Mouse (Mus musculus) ES-E14 (cell line): ENCODE measurements around the gene Csnk1g2. TPM values are rescaled to one million over a fixed set of nuclear protein-coding genes. Genes with fewer than 3 reads are reported as not detected.

Experiments
- DNase-seq: peaks from one replicate; pipeline ENCODE4 v3.0.0-alpha.2; 2013; ENCODE audit warnings: low read depth, low spot score
- H3K27ac ChIP-seq: 2 replicates; pipeline ENCODE4 v1.5.1; 2012; ENCODE audit warnings: low read depth, mild to moderate bottlenecking, low read length, moderate library complexity, mixed read lengths; ENCODE audit not compliant: poor library complexity, insufficient read depth, severe bottlenecking
- H3K36me3 ChIP-seq: 2 replicates; pipeline ENCODE4 v1.6.1; 2012; ENCODE audit warnings: mild to moderate bottlenecking, low read length, moderate library complexity, mixed read lengths; ENCODE audit not compliant: control insufficient read depth, poor library complexity, insufficient read depth, severe bottlenecking
- H3K4me1 ChIP-seq, 2 experiments: fragments of 150-350 bp in 1 of 2; sonication (generic) in 1 of 2; 2 replicates each; pipeline ENCODE4 v1.6.1; 2012; ENCODE audit warnings: low read length in 2 of 2, mild to moderate bottlenecking in 1 of 2, mixed read lengths in 1 of 2; ENCODE audit not compliant: control insufficient read depth in 2 of 2, insufficient read depth in 2 of 2, poor library complexity in 1 of 2
- H3K4me3 ChIP-seq, 2 experiments: fragments of 150-350 bp in 1 of 2; sonication (generic) in 1 of 2; 2 replicates each; pipeline ENCODE4 v1.5.1; 2012; ENCODE audit warnings: low read length in 2 of 2, low read depth in 1 of 2, mild to moderate bottlenecking in 1 of 2, mixed read lengths in 1 of 2; ENCODE audit not compliant: insufficient read depth in 1 of 2, poor library complexity in 1 of 2, severe bottlenecking in 1 of 2
- H3K9ac ChIP-seq: 2 replicates; pipeline ENCODE4 v1.6.1; 2012; ENCODE audit warnings: low read depth, mild to moderate bottlenecking, low read length, mixed read lengths; ENCODE audit not compliant: poor library complexity, insufficient read depth, severe bottlenecking
- H3K9me3 ChIP-seq: fragments of 150-350 bp; sonication (generic); 2 replicates; pipeline ENCODE4 v1.6.1; 2012; ENCODE audit warnings: low read depth, mild to moderate bottlenecking, low read length; ENCODE audit not compliant: control insufficient read depth, insufficient read depth
- CHD2 ChIP-seq: IDR thresholded peaks from 2 replicates; pipeline ENCODE4 v1.6.1; 2014; ENCODE audit warnings: mild to moderate bottlenecking, low read depth, low read length, inconsistent platforms
- HCFC1 ChIP-seq: IDR thresholded peaks from 2 replicates; pipeline ENCODE4 v1.6.1; 2012; ENCODE audit warnings: low read length, inconsistent platforms, borderline replicate concordance; ENCODE audit not compliant: insufficient read depth
- MAFK ChIP-seq: IDR thresholded peaks from 2 replicates; pipeline ENCODE4 v1.6.1; 2014; ENCODE audit warnings: mild to moderate bottlenecking, low read depth, low read length, inconsistent platforms; ENCODE audit not compliant: insufficient read depth
- ZC3H11A ChIP-seq: IDR thresholded peaks from 2 replicates; pipeline ENCODE4 v1.6.1; 2012; ENCODE audit warnings: low read depth, mild to moderate bottlenecking, inconsistent platforms, low read length, borderline replicate concordance
- ZNF384 ChIP-seq: IDR thresholded peaks from 2 replicates; pipeline ENCODE4 v1.6.1; 2012; ENCODE audit warnings: low read depth, low read length, inconsistent platforms
- in situ Hi-C, 2 experiments: fragments of 600-800 bp; cut with MboI; formaldehyde crosslinking; loops; one replicate each; pipeline ENCODE4 v1.15.1; 2025; ENCODE audit warnings: low sequenced_read_pairs in 2 of 2, inconsistent platforms in 1 of 2; ENCODE audit not compliant: unreplicated experiment in 2 of 2
- total RNA-seq: library from RNA; depleted of rRNA; stranded (reverse); fragments of 300-350 nt; gene quantifications from 2 replicates; pipeline ENCODE4 v1.2.3, GENCODE M21; 2012

Csnk1g2 gene
- total RNA-seq, 1 experiment = 138 TPM

DNA sequence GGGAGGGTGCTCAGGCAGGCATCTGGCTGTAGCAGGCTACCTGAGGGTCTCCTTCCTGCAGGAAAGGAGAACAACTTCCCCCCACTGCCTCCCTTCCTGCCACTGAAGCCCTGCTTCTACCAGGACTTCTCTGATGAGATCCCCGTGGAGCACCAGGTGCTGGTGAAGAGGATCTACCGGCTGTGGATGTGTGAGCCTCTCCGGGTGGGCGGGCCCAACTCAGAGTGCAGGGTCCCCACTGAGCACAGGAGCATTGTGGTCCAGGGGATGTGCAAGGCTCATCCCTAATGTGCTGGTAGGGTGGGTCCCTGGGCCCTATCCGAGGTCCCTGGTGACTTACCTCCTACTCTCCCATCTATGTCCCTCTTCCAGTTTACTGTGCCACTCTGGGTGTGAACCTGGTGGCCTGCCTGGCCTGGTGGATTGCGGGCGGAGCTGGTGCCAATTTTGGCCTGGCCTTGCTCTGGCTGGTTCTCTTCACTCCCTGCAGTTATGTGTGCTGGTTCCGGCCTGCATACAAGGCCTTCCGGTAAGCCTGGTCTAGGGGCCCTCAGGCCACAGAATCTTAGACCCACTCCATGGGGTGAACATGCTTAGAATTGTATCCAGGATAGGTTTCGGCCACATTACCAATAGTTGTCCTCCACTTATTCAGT lies 13.2 kb upstream of the Csnk1g2 start:
- TF ChIP-seq CHD2 (no peak), ZNF384 (no peak), MAFK (no peak), HCFC1 (no peak), ZC3H11A (no peak)
- no peak for DNase-seq
- no peak overlapping the region for H3K4me3 ChIP-seq
- H3K4me1 ChIP-seq = peaks cover 0 to 18% of the 10 kb centered on the region in 2 experiments; a peak in 1 of 4 replicates
- no peaks in the 10 kb centered on the region for H3K9me3 ChIP-seq
- no peak overlapping the region for H3K27ac ChIP-seq
- in situ Hi-C loops = no loop called here
- peaks cover 51% of the 10 kb centered on the region for H3K36me3 ChIP-seq
- H3K9ac ChIP-seq = no peak overlapping the region

DNA sequence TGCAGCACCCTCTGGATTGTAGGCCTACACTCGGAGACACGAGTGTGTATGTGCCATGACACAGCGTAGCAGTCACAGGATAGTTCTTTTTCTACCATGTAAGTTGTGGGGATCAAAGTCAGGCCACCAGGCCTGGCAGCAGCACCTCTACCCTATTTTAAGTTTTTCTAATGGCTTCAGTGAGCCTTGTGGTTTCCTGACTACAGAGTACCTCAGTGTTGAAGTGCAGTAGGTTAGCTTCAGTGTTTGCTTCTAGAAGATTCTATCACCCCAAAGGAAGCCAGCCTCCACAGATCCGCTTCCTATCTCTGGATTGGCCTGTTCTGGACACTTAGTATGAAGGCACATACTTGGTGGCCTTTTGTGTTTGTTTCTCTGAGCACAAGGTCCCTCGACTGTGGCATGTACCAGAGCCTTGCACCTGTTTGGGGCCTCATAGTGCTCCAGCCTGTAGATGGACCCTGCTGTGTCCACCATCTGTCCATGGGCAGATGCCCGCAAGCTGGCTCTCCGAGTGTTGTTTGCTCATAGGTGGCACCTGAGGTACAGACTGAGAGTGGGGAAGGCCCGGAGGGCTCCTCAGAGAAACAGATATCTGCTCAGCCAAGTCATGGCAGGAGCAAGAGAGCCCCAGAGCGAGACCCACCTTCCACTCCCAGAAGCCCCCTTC lies 12.4 kb upstream of the Csnk1g2 start:
- no peaks in the 10 kb centered on the region for H3K9me3 ChIP-seq
- no peak overlapping the region for H3K4me3 ChIP-seq
- H3K9ac ChIP-seq = no peak overlapping the region
- in situ Hi-C loops = no loop called here
- no peak for TF ChIP-seq MAFK
- no peak for TF ChIP-seq CHD2
- H3K36me3 ChIP-seq = peaks cover 57% of the 10 kb centered on the region
- no peak for DNase-seq
- peaks cover 0 to 14% of the 10 kb centered on the region in 2 experiments; a peak in 1 of 4 replicates for H3K4me1 ChIP-seq
- H3K27ac ChIP-seq = no peak overlapping the region

DNA sequence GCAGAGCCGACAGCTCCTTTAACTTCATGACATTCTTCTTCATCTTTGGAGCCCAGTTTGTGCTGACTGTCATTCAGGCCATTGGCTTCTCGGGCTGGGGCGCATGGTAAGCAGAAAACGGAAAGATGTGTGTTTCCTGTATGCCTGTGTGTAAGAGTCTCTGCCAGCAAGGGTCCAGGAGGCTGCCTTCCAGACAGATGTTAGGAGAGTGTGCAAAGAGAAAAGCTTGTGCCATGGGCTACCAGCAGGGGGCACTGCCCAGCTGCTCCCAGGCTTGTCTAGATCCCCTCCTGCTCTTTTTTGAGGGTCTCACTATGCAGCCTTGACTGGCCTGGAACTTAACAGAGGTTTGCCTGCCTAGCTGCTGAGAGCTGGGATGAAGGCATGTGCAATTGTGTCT lies 11.6 kb upstream of the Csnk1g2 start:
- Histone ChIP-seq H3K9ac (no peak overlapping the region), H3K27ac (no peak overlapping the region), H3K4me3 (no peak overlapping the region), H3K36me3 (peaks cover 60% of the 10 kb centered on the region), H3K9me3 (no peaks in the 10 kb centered on the region), H3K4me1 (peaks cover 0 to 14% of the 10 kb centered on the region in 2 experiments; a peak in 1 of 4 replicates)
- TF ChIP-seq ZC3H11A = no peak
- TF ChIP-seq MAFK = no peak
- no peak for TF ChIP-seq CHD2
- TF ChIP-seq HCFC1 = no peak
- DNase-seq = no peak
- in situ Hi-C loops = no loop called here

DNA sequence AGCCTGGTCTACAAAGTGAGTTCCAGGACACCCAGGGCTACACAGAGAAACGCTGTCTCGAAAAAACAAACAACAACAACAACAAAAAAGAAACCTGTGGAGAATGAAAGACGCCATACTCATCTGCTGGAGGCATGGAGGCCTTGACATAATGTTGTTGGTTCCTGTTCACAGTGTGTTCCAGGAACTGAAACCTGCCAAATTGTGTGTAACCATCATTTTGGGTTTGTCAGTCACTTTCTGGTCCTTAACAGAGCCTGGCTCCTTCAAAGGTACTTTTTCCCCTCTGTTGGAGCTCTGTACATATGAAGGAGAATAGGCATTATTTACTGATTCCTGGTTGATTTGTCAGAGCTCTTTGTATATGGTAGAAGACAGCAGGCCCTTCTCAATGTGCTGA lies 10.7 kb upstream of the Csnk1g2 start:
- TF ChIP-seq MAFK (no peak), ZNF384 (no peak), HCFC1 (no peak), CHD2 (no peak), ZC3H11A (no peak)
- Histone ChIP-seq H3K9ac (no peak overlapping the region), H3K36me3 (peaks cover 54% of the 10 kb centered on the region), H3K4me1 (peaks cover 0 to 11% of the 10 kb centered on the region in 2 experiments; a peak in 1 of 4 replicates), H3K27ac (no peak overlapping the region), H3K4me3 (no peak overlapping the region), H3K9me3 (no peaks in the 10 kb centered on the region)
- no peak for DNase-seq
- in situ Hi-C loops = no loop called here

DNA sequence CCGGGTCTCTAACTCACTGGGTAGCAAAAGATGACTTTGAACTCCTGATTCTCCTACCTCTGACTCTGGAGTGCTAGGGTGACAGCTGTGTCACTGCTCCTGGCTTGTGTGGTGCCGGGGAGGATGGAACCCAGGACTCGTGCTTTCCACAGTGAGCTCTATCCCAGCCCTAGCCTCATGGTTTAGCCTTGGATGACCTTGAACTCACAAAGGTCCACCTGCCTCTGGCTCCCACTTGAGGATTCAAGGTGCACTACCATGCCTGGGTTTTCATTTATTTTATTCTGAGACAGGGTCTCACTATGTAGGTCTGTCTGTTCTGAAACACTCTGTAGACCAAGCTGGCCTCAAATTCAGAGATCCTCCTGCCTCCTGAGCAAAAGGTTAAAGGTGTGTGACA lies 8.8 kb upstream of the Csnk1g2 start:
- H3K9me3 ChIP-seq = no peaks in the 10 kb centered on the region
- DNase-seq = no peak
- H3K27ac ChIP-seq = no peak overlapping the region
- in situ Hi-C loops = no loop called here
- H3K4me1 ChIP-seq = peaks cover 0 to 3% of the 10 kb centered on the region in 2 experiments; a peak in 1 of 4 replicates
- H3K9ac ChIP-seq = 0 out of 2 replicates have a peak overlapping the region, but pooled peaks have one; percentile 5
- TF ChIP-seq CHD2 = no peak
- no peak for TF ChIP-seq MAFK
- no peak for TF ChIP-seq HCFC1
- TF ChIP-seq ZNF384 = no peak
- TF ChIP-seq ZC3H11A = no peak
- peaks cover 35% of the 10 kb centered on the region for H3K36me3 ChIP-seq
- H3K4me3 ChIP-seq = no peak overlapping the region
